In genomic region chr16:28870860-28871259, GRCm38 (mm10) we compare ENCODE assay signal across 13 mouse cellular contexts. TPM values are rescaled to one million over a fixed set of nuclear protein-coding genes. Genes with fewer than 3 reads are reported as not detected.
A peak's percentile ranks its signal among the peaks of the same experiment; 100 is the strongest.
DNase-seq lines count a peak whose midpoint lies in the region; ATAC-seq and TF ChIP-seq lines count a peak whose summit lies in the region.
"Had no signal": no experiment of that assay in that cellular context is flagged by ENCODE, and none has a peak within 500 bp of the region (broad histone marks: within the 10 kb centered on the region; RNA-seq: fewer than 3 reads in every experiment).

No protein-coding gene starts in this region.

- TF ChIP-seq CTCF in lung, postnatal 0 days (IDR thresholded peaks at IDR 0.05): no peak

- ATAC-seq in frontal cortex, adult (ENCODE audit: low TSS enrichment): peak; percentile 66
- peak; percentile 32; the same call in 1 of the 2 replicates for ATAC-seq in lung, postnatal 0 days

- no peak overlapping the region for H3K4me2 ChIP-seq in lung, postnatal 0 days (replicated peaks; ENCODE audit: low read depth, low read length)
- H3K4me2 ChIP-seq: liver, embryonic 15.5 days; midbrain, embryonic 12.5 days had no signal

- H3K27ac ChIP-seq in lung, postnatal 0 days (ENCODE audit: low read length): no peak overlapping the region
- H3K27ac ChIP-seq: heart, embryonic 10.5 days; liver, embryonic 15.5 days; midbrain, embryonic 12.5 days had no signal

- no peaks in the 10 kb centered on the region for H3K36me3 ChIP-seq in lung, postnatal 0 days (ENCODE audit: insufficient read depth, low read length)
- H3K36me3 ChIP-seq: heart, embryonic 10.5 days; liver, embryonic 15.5 days; midbrain, embryonic 12.5 days had no signal

- H3K9ac ChIP-seq in lung, postnatal 0 days (replicated peaks; ENCODE audit: low read depth): no peak overlapping the region
- H3K9ac ChIP-seq: liver, embryonic 15.5 days; midbrain, embryonic 12.5 days had no signal

- no peak for DNase-seq in frontal cortex, postnatal 25 days (ENCODE audit: low spot score in 2 of 2)
- no peak for DNase-seq in lung, postnatal 0 days (ENCODE audit: low spot score)
- no peak for DNase-seq in lung, postnatal 14 days
- peak; percentile 64 for DNase-seq in Muller cell, postnatal 12 days (ENCODE audit: inconsistent ontology term)
- peak; percentile 54 for DNase-seq in lung, postnatal 36 days
- DNase-seq in B cell, adult 2 months: no peak
- DNase-seq in natural killer cell, adult 2 months (ENCODE audit: low spot score in 2 of 2): no peak
- DNase-seq: adrenal gland, adult 8-10 months; thymus, adult 18-20 months had no signal

- no peak overlapping the region for H3K4me3 ChIP-seq in lung, postnatal 0 days (ENCODE audit: low read depth, low read length)
- H3K4me3 ChIP-seq: heart, embryonic 10.5 days; liver, embryonic 15.5 days; midbrain, embryonic 12.5 days had no signal

- whole genome bisulfite sequencing in lung, postnatal 0 days: 50% methylated on average over 9 of the region's 9 CpGs

- H3K9me3 ChIP-seq in lung, postnatal 0 days (ENCODE audit: low read length): no peaks in the 10 kb centered on the region
- H3K9me3 ChIP-seq: heart, embryonic 10.5 days; liver, embryonic 15.5 days; midbrain, embryonic 12.5 days had no signal

- H3K27me3 ChIP-seq in lung, postnatal 0 days (replicated peaks; ENCODE audit: insufficient read depth, low read length): no peaks in the 10 kb centered on the region
- H3K27me3 ChIP-seq: liver, embryonic 15.5 days had no signal

- H3K4me1 ChIP-seq in lung, postnatal 0 days (ENCODE audit: insufficient read depth, low read depth, low read length): no peaks in the 10 kb centered on the region; the same call in 1 of the 2 replicates
- H3K4me1 ChIP-seq: liver, embryonic 15.5 days had no signal

- no peak for TF ChIP-seq EP300 in lung, postnatal 0 days (IDR thresholded peaks at IDR 0.05)

RNA-seq across cellular contexts. Expression of gene Mb21d2, which starts 58.6 kb away (rescaled TPM):
- polyA plus RNA-seq in lung, postnatal 0 days (2015; fragmentation: Nextera tagmentation; extraction: Ambion mirVana): 3.8 and 5.0 TPM in 2 replicates

Comparison
In these comparisons a context has a peak if more than half of its experiments do, and no peak if none do; other contexts are left out.
1. DNase-seq: peak in Muller cell, postnatal 12 days (single experiment) and lung, postnatal 36 days (single experiment); none in frontal cortex, postnatal 25 days (0 of 2), lung, postnatal 0 days (single experiment), lung, postnatal 14 days (single experiment), B cell, adult 2 months (0 of 2) and natural killer cell, adult 2 months (0 of 2).